Mouse (Mus musculus) liver, embryonic 14.5 days (tissue): Measurements from ENCODE around the gene Ssr2. TPM values are rescaled to one million over a fixed set of nuclear protein-coding genes. Genes with fewer than 3 reads are reported as not detected.

Source experiments
- ATAC-seq: fragments of 200-750 bp; cut with Nextera tagmentation; 2 replicates; pipeline ENCODE4 v1.8.0; 2017; ENCODE audit warnings: moderate number of reproducible peaks, mild to moderate bottlenecking, moderate library complexity; ENCODE audit not compliant: insufficient read depth
- DNase-seq, 3 experiments: peaks; one replicate each; pipeline ENCODE4 v3.0.0-alpha.2; 2012 to 2013; ENCODE audit warnings: low read depth in 3 of 3, low spot score in 3 of 3
- H3K27ac ChIP-seq: fragments of 300-500 bp; sonication (generic); 2 replicates; pipeline ENCODE4 v1.5.1; 2014; ENCODE audit warnings: moderate library complexity, mild to moderate bottlenecking, control low read depth, inconsistent platforms
- H3K27me3 ChIP-seq: fragments of 300-500 bp; sonication (generic); 2 replicates; pipeline ENCODE4 v1.6.1; 2014; ENCODE audit warnings: mild to moderate bottlenecking, low read length, moderate library complexity; ENCODE audit not compliant: control insufficient read depth, insufficient read depth
- H3K36me3 ChIP-seq: fragments of 300-500 bp; sonication (generic); replicated peaks from 2 replicates; pipeline ENCODE4 v1.6.1; 2014; ENCODE audit warnings: low read depth; ENCODE audit not compliant: control insufficient read depth, insufficient read depth
- H3K4me1 ChIP-seq, 2 experiments: fragments of 200-500 bp in 1 of 2; fragments of 300-500 bp in 1 of 2; sonication (generic) in 1 of 2; replicated peaks; 2 replicates each; pipeline ENCODE4 v1.6.1; 2012 to 2014; ENCODE audit warnings: antibody characterized with exemption in 1 of 2, inconsistent platforms in 1 of 2, low read length in 1 of 2; ENCODE audit not compliant: control insufficient read depth in 2 of 2, insufficient read depth in 2 of 2
- H3K4me2 ChIP-seq: fragments of 300-500 bp; sonication (generic); 2 replicates; pipeline ENCODE4 v1.6.1; 2014; ENCODE audit warnings: low read depth, mild to moderate bottlenecking, control low read depth, moderate library complexity
- H3K4me3 ChIP-seq, 2 experiments: fragments of 200-500 bp in 1 of 2; fragments of 300-500 bp in 1 of 2; sonication (generic) in 1 of 2; 2 replicates each; pipeline ENCODE4 v1.5.1; 2012 to 2014; ENCODE audit warnings: low read depth in 2 of 2, low read length in 2 of 2, mild to moderate bottlenecking in 2 of 2, control low read depth in 1 of 2, inconsistent platforms in 1 of 2, moderate library complexity in 1 of 2; ENCODE audit not compliant: insufficient read depth in 1 of 2
- H3K9ac ChIP-seq: fragments of 300-500 bp; sonication (generic); replicated peaks from 2 replicates; pipeline ENCODE4 v1.6.1; 2014; ENCODE audit warnings: mild to moderate bottlenecking, control low read depth, moderate library complexity
- H3K9me3 ChIP-seq: fragments of 300-500 bp; sonication (generic); 2 replicates; pipeline ENCODE4 v1.6.1; 2016; ENCODE audit warnings: low read length, mixed read lengths; ENCODE audit not compliant: control insufficient read depth
- CTCF ChIP-seq: IDR thresholded peaks from 2 replicates; pipeline ENCODE4 v1.5.1; 2016; ENCODE audit warnings: antibody characterized with exemption, low read depth, control low read depth
- EP300 ChIP-seq: IDR thresholded peaks from 2 replicates; pipeline ENCODE4 v1.6.1; 2016; ENCODE audit warnings: antibody characterized with exemption, low read depth
- WGBS: fragments of 180-500 bp; shearing (Covaris S2); extraction: QIAGEN DNeasy Blood & Tissue Kit; methylation state at CpG from one replicate; pipeline ENCODE4 v1.1.7; 2014; ENCODE audit not compliant: insufficient replicate concordance; 5-methylcytosine and 5-hydroxymethylcytosine counted together
- polyA plus RNA-seq, 2 experiments: library from polyadenylated mRNA; depleted of rRNA in 1 of 2; stranded (reverse) in 1 of 2; unstranded in 1 of 2; fragments of >200 nt; fragmentation: Nextera tagmentation in 1 of 2; extraction: Ambion mirVana in 1 of 2; gene quantifications; 2 replicates each; pipeline versions ENCODE4 v1.2.1 to v1.2.3; 2012 to 2014

The Ssr2 gene
- polyA plus RNA-seq, 2 experiments = 165 to 173 TPM

- 34% methylated on average over 5 of the region's 5 CpGs for WGBS
- no peak overlapping the region for H3K4me3 ChIP-seq
- no peak overlapping the region for H3K4me2 ChIP-seq
- no peaks in the 10 kb centered on the region for H3K36me3 ChIP-seq
- H3K27ac ChIP-seq = no peak overlapping the region
- H3K27me3 ChIP-seq = no peaks in the 10 kb centered on the region
- H3K4me1 ChIP-seq = peaks cover 3 to 13% of the 10 kb centered on the region in 2 experiments; a peak in 1 of 4 replicates
- DNase-seq (no peak), ATAC-seq (peak; percentile 40; the same call in 1 of the 2 replicates)
- no peaks in the 10 kb centered on the region for H3K9me3 ChIP-seq
- H3K9ac ChIP-seq = no peak overlapping the region
- TF ChIP-seq EP300 (no peak), CTCF (peak; percentile 72)
These were observed 31.2 kb upstream of the Ssr2 start for GRCm38 (mm10) chr3:88544514-88544913.

- WGBS = 47% methylated on average over 20 of the region's 20 CpGs
- no peak overlapping the region for H3K9ac ChIP-seq
- DNase-seq (no peak), ATAC-seq (no peak)
- H3K27ac ChIP-seq = no peak overlapping the region
- no peak overlapping the region for H3K4me2 ChIP-seq
- H3K36me3 ChIP-seq = no peaks in the 10 kb centered on the region
- no peak overlapping the region for H3K4me3 ChIP-seq
- no peaks in the 10 kb centered on the region for H3K9me3 ChIP-seq
- TF ChIP-seq EP300 = no peak
- TF ChIP-seq CTCF = no peak
- peaks cover 3 to 13% of the 10 kb centered on the region in 2 experiments; a peak in 1 of 4 replicates for H3K4me1 ChIP-seq
- H3K27me3 ChIP-seq = no peaks in the 10 kb centered on the region
These were observed 30.6 kb upstream of the Ssr2 start for GRCm38 (mm10) chr3:88544955-88545591.

GRCm38 (mm10) chr3:88546674-88547418, 28.8 kb upstream of the Ssr2 start:
- Histone ChIP-seq H3K36me3 (no peaks in the 10 kb centered on the region), H3K9ac (no peak overlapping the region), H3K9me3 (no peaks in the 10 kb centered on the region), H3K27me3 (no peaks in the 10 kb centered on the region), H3K4me3 (no peak overlapping the region), H3K27ac (no peak overlapping the region), H3K4me1 (peaks cover 7 to 18% of the 10 kb centered on the region in 2 experiments), H3K4me2 (no peak overlapping the region)
- whole genome bisulfite sequencing = 37% methylated on average over 6 of the region's 6 CpGs
- no peak for ATAC-seq
- no peak for DNase-seq
- no peak for TF ChIP-seq CTCF

GRCm38 (mm10) chr3:88548180-88548917, 27.3 kb upstream of the Ssr2 start, which contains the start of gene Rab25:
Rab25 (minus strand) TSS chr3:88548300.
- WGBS = 75% methylated on average over 18 of the region's 18 CpGs
- Histone ChIP-seq H3K27me3 (no peaks in the 10 kb centered on the region), H3K4me1 (peaks cover 12 to 21% of the 10 kb centered on the region in 2 experiments), H3K9ac (no peak within 1 kb of the TSS), H3K36me3 (no peaks in the 10 kb centered on the region), H3K27ac (no peak within 1 kb of the TSS), H3K4me3 (no peak within 1 kb of the TSS), H3K9me3 (no peaks in the 10 kb centered on the region), H3K4me2 (no peak within 1 kb of the TSS)
- ATAC-seq (no peak), DNase-seq (no peak)
- TF ChIP-seq EP300 (no peak), CTCF (no peak)

- Histone ChIP-seq H3K4me3 (peak overlapping the region; percentile 15 to 88; a peak in 3 of 4 replicates), H3K4me1 (peaks cover 12 to 22% of the 10 kb centered on the region in 2 experiments), H3K9me3 (no peaks in the 10 kb centered on the region), H3K27ac (no peak overlapping the region), H3K4me2 (peak overlapping the region; percentile 96), H3K27me3 (no peaks in the 10 kb centered on the region), H3K9ac (peak overlapping the region; percentile 77), H3K36me3 (peaks cover 4% of the 10 kb centered on the region)
- no peak for DNase-seq
- TF ChIP-seq CTCF = no peak
- no peak for TF ChIP-seq EP300
- whole genome bisulfite sequencing = 60% methylated on average over 4 of the region's 4 CpGs
- ATAC-seq = no peak
These were observed 24.1 kb upstream of the Ssr2 start for GRCm38 (mm10) chr3:88551586-88551985.
